Mouse (Mus musculus): ENCODE data around the gene Zfp72. TPM values are rescaled to one million over a fixed set of nuclear protein-coding genes. Genes with fewer than 3 reads are reported as not detected.

The Zfp72 gene
- 1.5 and 2.6 TPM in 2 replicates for total RNA-seq (2015)
- 0.53 and 1.7 TPM in 2 replicates for total RNA-seq (2017)

GRCm38 (mm10) chr13:74390371-74390990, at the start of gene Zfp72:
Gene Zfp72 (minus strand): TSS chr13:74390836.
- peak; percentile 91 for ATAC-seq (ENCODE audit: poor library complexity, severe bottlenecking)

- ATAC-seq (ENCODE audit: poor library complexity, severe bottlenecking), result no peak
Observed at GRCm38 (mm10) chr13:74439895-74440294, 49.3 kb upstream of the Zfp72 start.

GRCm38 (mm10) chr13:74399298-74399839, 8.7 kb upstream of the Zfp72 start, which contains the start of gene Ftl1-ps1:
Gene Ftl1-ps1 (plus strand): TSS chr13:74399694.
- ATAC-seq (ENCODE audit: poor library complexity, severe bottlenecking), result no peak

- ATAC-seq (ENCODE audit: poor library complexity, severe bottlenecking), result no peak
Observed at GRCm38 (mm10) chr13:74391156-74391555, 520 bp upstream of the Zfp72 start.

GRCm38 (mm10) chr13:74389730-74390129, 906 bp downstream of the Zfp72 start:
- ATAC-seq (ENCODE audit: poor library complexity, severe bottlenecking), result no peak

GRCm38 (mm10) chr13:74382289-74382688, 8.3 kb downstream of the Zfp72 start:
- ATAC-seq (ENCODE audit: poor library complexity, severe bottlenecking), result no peak

- no peak for ATAC-seq (ENCODE audit: poor library complexity, severe bottlenecking)
Observed at GRCm38 (mm10) chr13:74381533-74382276, 8.9 kb downstream of the Zfp72 start.

- no peak for ATAC-seq (ENCODE audit: poor library complexity, severe bottlenecking)
Observed at GRCm38 (mm10) chr13:74363859-74364235, 26.8 kb downstream of the Zfp72 start, which contains the start of gene Lrrc14b. Gene Lrrc14b (minus strand): TSS chr13:74364005.

- ATAC-seq (ENCODE audit: poor library complexity, severe bottlenecking), result no peak
Observed at GRCm38 (mm10) chr13:74363176-74363858, 27.3 kb downstream of the Zfp72 start.

GRCm38 (mm10) chr13:74362218-74362617, 28.4 kb downstream of the Zfp72 start:
- peak; percentile 79 for ATAC-seq (ENCODE audit: poor library complexity, severe bottlenecking)

- ATAC-seq (ENCODE audit: poor library complexity, severe bottlenecking), result no peak
Observed at GRCm38 (mm10) chr13:74356491-74356890, 34.1 kb downstream of the Zfp72 start.

GRCm38 (mm10) chr13:74350435-74350906, 40.2 kb downstream of the Zfp72 start:
- ATAC-seq (ENCODE audit: poor library complexity, severe bottlenecking), result no peak

- ATAC-seq (ENCODE audit: poor library complexity, severe bottlenecking), result peak; percentile 94
Observed at GRCm38 (mm10) chr13:74349566-74350434, 40.8 kb downstream of the Zfp72 start, which contains the start of the genes Sdha and Ccdc127. Gene Sdha (minus strand): TSS chr13:74350280. Gene Ccdc127 (plus strand): TSS chr13:74350309.

GRCm38 (mm10) chr13:74341036-74341435, 49.6 kb downstream of the Zfp72 start:
- ATAC-seq (ENCODE audit: poor library complexity, severe bottlenecking), result peak; percentile 98

GRCm38 (mm10) chr13:74329321-74329720, 61.3 kb downstream of the Zfp72 start:
- no peak for ATAC-seq (ENCODE audit: poor library complexity, severe bottlenecking)

Other genes with a start within 250 kb of the Zfp72 start
- 29.4 and 36.1 TPM in 2 replicates for gene Exoc3, start 182.1 kb downstream of the Zfp72 start, total RNA-seq (2015)
- gene Exoc3, start 182.1 kb downstream of the Zfp72 start, total RNA-seq (2017), result 51.0 and 52.6 TPM in 2 replicates
- 0.29 and 1.3 TPM in 2 replicates for gene Ahrr, start 98.5 kb downstream of the Zfp72 start, total RNA-seq (2015)
- gene Ahrr, start 98.5 kb downstream of the Zfp72 start, total RNA-seq (2017), result 1.1 TPM in 2 replicates
- 135 and 141 TPM in 2 replicates for gene Pdcd6, start 73.3 kb downstream of the Zfp72 start, total RNA-seq (2015)
- 92.4 and 99.5 TPM in 2 replicates for gene Pdcd6, start 73.3 kb downstream of the Zfp72 start, total RNA-seq (2017)
- 141 and 145 TPM in 2 replicates for gene Sdha, start 40.6 kb downstream of the Zfp72 start, total RNA-seq (2015)
- gene Sdha, start 40.6 kb downstream of the Zfp72 start, total RNA-seq (2017), result 165 and 179 TPM in 2 replicates
- gene Ccdc127, start 40.5 kb downstream of the Zfp72 start, total RNA-seq (2015), result 18.8 and 26.5 TPM in 2 replicates
- 30.9 and 54.1 TPM in 2 replicates for gene Ccdc127, start 40.5 kb downstream of the Zfp72 start, total RNA-seq (2017)
- gene Lrrc14b, start 26.8 kb downstream of the Zfp72 start, total RNA-seq (2015), result not detected in 2 replicates
- gene Lrrc14b, start 26.8 kb downstream of the Zfp72 start, total RNA-seq (2017), result not detected in 2 replicates
- gene Ftl1-ps1, start 8.9 kb upstream of the Zfp72 start, total RNA-seq (2015), result 154 and 174 TPM in 2 replicates
- 32.7 and 33.9 TPM in 2 replicates for gene Ftl1-ps1, start 8.9 kb upstream of the Zfp72 start, total RNA-seq (2017)
- 21.2 and 28.7 TPM in 2 replicates for gene Zfp825, start 103.2 kb upstream of the Zfp72 start, total RNA-seq (2015)
- gene Zfp825, start 103.2 kb upstream of the Zfp72 start, total RNA-seq (2017), result 8.4 and 12.4 TPM in 2 replicates
- 76.1 and 106 TPM in 2 replicates for gene Erap1, start 248.7 kb upstream of the Zfp72 start, total RNA-seq (2015)
- 112 and 123 TPM in 2 replicates for gene Erap1, start 248.7 kb upstream of the Zfp72 start, total RNA-seq (2017)

All from megakaryocyte, adult 5-6 weeks (primary cell).